Mouse (Mus musculus) skeletal muscle tissue, adult 2 months (tissue): Measurements from ENCODE around the gene Grpel1.

Experiments used
- DNase-seq: peaks from one replicate; pipeline ENCODE4 v3.0.0-alpha.2; 2012; ENCODE audit warnings: low read depth, low spot score

Grpel1 gene

DNA sequence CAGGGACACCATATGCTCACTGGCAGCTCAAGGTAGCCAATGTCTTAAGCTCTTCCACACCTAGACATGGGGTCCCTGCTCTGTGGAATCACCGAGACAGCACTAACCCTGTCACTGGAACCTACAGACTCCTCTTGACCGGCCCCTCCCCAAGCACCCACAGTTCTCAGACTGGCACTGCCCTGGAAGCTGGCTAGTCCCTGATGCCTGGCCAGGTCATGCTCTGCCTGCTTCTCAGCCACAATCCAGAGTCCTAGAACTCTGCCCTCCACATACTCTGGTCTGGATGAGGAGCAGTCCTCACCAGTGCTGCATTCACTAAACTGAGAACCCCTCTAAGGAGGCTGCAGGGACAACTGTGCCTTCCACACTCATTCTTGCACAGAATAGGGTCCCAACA is 46.2 kb downstream of the Grpel1 start:
- no peak for DNase-seq

DNA sequence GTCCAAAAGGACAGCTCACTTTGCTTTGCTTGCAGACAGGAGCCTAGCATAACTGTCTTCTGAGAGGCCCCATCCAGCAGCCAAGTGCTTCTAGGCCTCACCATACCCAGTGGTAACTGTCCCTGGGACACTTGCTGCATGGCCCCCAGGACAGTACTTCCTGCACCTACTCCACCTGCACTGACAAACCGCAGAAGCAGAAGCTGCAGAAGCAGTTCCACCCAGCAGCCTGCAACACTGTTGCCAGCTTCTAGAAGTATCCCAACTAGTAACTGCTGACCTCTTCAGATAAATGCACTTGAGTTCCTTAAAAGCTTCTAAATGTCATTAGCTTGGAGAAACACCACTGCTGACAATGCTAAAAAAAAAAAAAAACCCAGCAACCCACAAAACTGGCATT is 50.3 kb downstream of the Grpel1 start:
- DNase-seq = peak; percentile 15

DNA sequence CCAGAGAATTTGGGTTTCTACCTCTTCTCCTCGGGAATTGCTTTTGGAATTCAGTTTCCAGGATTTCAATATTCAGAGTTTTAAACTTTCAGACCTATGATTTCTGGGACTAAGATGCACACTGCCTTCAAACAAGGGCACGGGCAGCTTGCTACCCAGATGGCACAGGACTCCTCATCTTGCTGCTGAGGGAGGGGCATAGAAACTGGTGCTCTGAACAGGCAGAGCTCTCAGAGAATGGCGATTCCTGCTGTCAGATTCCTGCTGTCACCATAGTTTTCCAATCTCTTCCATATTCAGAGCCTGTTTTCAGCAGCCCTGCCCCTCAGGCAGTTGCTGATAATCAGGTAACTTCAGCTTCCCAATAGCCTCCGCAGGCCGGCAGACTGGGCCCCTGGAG is 50.8 kb downstream of the Grpel1 start:
- no peak for DNase-seq

DNA sequence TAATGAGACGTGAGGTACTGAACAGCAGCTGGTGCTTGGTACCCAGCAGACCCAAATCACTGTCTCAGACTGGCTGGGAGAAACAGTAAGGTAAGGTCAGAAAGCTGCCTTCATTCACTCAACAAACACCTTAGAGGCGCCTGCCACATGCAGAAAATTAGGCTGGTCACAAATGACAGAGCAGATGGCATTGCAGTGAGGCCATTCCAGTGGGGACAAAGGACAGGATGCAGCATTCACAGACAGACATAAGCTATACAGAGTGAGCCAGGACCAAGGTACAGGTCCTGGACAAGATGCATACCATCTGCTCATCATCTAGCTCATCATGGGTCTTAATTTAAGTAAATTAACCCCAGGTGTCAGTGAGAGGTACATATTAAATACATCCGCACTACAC is 52.8 kb downstream of the Grpel1 start:
- no peak for DNase-seq

DNA sequence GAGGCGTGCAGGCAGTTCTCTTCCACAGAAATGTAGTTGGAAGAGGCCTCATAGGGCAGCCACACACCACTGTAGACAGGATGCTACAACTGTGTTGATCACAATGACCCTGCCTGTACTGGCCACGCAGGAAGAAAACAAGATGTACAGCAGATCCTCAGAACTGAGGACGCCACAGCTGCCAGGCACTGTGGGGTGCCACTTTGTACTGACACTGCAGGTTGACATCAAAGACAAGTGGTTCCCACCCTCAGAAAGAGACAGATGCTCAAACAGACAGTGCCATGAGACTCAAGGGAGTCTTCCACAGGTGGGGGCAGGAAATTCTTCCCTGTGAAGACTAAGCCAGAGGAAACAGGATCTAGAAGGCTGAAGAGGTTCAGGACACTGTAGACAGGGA is 55.0 kb downstream of the Grpel1 start:
- DNase-seq = no peak

DNA sequence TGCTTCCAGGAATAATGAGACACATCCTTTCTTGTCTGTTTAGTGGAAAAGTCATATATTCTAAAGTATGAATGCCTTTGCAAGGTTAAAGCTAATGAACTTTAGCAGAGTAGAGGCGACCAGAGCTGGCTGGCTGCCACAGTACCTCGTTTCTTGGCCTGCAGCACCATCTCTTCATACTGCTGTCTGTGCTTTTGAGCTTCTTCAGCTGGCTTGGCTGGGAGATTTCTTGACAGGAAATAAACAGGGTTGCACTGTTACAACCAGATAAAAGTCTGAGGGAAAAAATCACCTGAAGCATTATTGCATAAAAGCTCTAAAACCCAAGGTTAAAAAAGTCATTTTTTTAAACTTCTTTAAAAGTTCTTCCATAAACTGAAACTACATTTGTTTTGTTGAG is 58.0 kb downstream of the Grpel1 start:
- no peak for DNase-seq

DNA sequence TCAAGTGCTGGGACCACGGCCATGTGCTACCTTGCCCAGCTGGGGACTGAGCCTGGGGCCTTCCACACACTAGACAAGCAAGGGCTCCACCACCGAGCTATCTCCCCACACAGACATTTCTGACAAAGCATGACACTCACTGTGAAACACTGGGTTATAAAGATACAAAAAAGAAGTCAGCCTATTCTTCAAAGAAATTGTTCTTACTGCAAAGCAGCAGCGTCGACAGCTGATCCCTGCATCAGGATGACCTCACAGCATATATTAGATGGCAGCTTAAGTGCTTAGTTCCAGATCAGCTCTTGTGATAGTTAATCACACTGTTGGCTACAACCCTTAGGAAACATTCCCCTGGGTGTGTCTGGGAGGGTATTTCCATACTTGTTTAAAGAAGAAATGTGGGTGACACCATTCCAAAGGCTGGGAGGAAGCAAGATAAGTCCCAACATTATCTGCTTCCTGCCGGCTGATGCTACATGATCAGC is 58.5 kb downstream of the Grpel1 start:
- no peak for DNase-seq
